Mouse (Mus musculus) c-Kit-negative CD71-positive TER-119-positive erythroid progenitor cells, embryonic 14.5 days (primary cell): ENCODE results near the gene Ntrk3.

ENCODE experiments used
- DNase-seq: peaks from one replicate; pipeline ENCODE4 v3.0.0-alpha.2; 2013; ENCODE audit warnings: low read depth, low spot score

The Ntrk3 gene

DNA sequence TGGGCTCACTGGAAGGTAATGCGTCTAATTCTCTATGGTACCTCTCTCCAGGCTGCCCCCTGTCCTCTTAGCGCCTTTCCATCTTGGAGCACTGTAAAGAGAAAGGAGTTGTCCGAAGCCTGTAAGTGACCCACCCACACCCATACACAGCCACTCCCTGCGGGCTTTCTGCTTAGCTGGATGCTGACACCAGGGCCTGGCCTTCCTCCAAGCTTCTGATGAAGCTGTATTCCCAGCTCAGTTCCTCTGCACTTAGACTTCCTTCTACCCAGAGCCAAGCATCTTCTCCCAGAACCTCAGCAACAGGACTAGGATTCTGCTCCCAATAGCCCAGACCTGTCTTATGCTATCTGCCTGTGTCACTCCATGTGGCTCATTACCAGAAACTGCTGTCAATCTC is 114.1 kb downstream of the Ntrk3 start:
- no peak for DNase-seq

DNA sequence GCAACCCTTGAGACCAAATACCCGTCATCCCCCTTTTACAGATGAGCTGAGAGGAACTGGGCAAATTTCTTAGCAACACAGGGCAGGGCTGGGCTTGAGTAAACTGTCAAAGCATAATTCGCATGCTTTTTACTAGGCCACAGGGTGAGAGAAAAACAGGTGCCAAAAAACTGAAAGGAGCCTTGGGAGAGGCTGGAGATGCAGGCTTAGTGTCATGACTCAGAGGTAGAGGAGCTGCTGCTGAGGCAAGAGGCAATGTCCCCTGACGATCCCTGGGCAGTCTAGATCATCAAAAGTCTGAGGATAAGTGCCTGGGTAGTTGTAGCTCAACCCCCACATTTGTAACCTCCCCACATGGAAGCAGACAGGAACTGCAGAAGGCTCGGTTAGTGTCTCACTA is 116.7 kb downstream of the Ntrk3 start:
- no peak for DNase-seq

GRCm38 (mm10) chr7:78619818-78620577 is 117.8 kb downstream of the Ntrk3 start:
- DNase-seq = no peak

GRCm38 (mm10) chr7:78605538-78606130 is 132.2 kb downstream of the Ntrk3 start:
- DNase-seq = no peak

GRCm38 (mm10) chr7:78603922-78604321 is 133.9 kb downstream of the Ntrk3 start:
- DNase-seq = no peak

DNA sequence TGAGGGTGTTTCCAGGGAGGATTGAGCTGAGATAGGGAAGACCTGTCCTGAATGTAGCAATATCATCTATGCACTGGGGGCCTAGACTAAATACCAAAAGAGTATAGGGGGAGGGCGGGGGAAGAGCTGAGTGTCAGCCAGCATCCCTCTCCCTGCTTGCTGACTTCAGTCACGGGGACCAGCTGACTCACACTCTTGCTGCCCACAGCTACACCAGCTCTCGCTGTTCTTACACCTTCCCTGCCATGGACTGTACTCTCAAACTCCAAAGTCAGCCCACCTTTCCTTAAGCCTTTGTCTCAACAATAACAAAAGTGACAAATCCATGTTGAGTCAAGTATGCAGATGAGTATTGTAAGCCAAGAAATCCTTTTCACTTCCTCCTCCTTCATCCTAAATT is 136.0 kb downstream of the Ntrk3 start:
- no peak for DNase-seq

- DNase-seq = no peak
Observed at GRCm38 (mm10) chr7:78600886-78601285, 136.9 kb downstream of the Ntrk3 start.

DNA sequence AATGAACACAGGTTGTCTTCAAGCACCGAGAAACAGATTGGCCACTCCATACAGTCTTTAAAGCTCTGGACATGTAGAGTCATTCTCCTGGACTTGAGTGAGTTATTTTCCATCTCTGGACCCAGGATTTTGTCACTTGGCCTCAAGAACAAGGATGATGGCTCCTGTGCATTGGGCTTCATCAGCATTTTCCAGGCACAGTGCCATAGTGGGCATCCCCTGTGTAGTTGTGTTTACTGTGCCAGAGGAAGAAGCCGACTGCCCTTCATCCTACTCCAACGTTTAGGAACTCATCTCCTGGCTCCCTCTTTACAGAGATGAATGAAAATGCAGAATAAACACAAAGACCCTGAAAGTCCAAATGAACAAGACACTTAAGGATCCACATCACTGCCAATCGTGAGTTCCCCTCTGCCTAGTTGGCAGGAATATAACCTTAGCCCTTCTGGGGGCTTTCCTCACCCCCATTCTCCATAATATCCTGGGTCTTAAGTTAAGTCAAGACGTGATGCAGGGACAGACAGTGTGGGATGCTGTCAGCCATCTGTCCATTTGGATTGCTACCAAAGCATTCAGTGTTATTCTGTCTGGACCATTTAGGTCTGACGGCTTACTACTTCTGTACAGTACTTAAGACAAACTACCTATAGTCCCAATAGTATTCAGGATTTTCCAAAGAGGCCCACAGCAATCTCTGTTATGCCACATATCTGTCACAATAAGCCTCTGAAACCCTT is 137.7 kb downstream of the Ntrk3 start:
- DNase-seq = no peak

DNA sequence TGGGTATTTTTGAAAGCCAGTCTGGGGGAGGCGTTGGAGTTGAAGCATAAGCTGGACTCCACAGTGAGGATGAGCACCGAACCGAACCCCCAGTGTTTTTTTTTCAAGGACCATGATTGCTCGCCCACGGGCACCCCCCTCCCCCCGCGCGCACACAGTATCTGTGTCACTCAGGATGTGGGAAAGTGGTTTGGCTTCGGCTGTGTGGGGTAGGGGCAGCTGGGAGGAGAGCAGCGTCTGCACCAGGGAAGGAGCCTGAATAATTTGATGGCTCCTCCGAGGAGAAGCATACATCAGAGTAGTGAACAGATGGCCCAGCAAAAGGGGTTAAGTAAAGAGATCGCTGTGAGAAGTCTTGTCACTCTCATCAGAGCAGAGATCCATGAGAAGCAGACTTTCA is 139.7 kb downstream of the Ntrk3 start:
- DNase-seq = no peak

- no peak for DNase-seq
Observed at GRCm38 (mm10) chr7:78597251-78598129, 140.3 kb downstream of the Ntrk3 start.

DNA sequence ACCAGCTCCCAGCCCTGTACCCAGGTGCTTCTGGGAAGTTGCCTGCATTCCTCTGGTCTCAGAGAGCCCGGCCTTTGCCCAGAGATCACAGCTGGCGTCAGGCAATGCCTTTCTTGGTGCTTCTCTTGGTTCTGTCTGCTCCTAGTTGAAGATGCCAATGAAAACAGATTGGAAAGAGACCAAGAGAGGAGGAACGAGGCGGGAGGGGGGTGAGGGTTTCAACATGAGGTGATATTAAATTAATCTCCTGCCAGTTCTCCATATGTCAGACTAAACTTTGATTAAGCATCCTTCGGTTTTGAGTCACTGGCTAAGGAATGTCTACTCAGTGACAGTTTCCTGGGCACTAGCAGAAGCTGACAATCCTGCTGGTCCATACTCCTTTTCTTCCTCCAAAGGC is 141.3 kb downstream of the Ntrk3 start:
- DNase-seq = no peak

DNA sequence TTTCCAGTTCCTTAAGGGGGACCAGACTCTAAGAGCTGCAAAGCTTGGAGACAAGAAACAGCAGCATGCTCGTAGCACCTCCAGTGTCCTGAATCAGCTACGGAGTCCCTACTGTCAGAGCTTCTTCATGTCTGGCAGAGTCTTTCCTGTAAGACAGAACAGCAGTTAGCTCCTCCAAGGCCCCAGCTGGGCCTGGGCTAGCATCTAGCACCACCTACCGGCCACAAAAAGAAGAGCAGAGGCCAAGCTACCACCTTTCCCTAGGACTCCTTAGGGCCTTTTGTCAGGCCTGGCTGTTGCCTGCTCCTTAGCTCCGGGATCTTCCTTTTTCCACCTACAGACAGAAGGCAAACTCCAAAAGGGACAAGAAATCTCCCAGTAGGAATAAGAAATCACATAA is 141.9 kb downstream of the Ntrk3 start:
- no peak for DNase-seq

- no peak for DNase-seq
Observed at GRCm38 (mm10) chr7:78592948-78593347, 144.9 kb downstream of the Ntrk3 start.

DNA sequence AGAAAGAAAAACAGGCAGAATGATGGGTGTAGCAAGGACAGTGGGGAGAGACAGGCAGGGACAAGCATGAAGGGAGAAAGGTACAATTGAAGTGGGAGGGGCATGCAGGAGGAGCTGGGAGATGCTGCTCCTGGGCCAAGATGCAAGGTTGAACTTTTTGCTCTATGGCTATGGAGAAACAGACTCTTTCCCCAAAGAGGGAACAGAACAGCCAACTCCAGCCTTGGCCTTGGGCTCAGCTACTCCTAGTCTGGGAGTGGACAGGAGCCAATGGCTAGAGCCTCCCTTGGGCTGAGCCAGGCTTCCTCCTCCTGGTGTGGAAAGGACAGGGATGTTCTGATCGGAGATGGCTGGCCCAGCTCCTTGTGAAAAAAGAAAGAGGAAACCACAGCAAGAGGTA is 145.6 kb downstream of the Ntrk3 start:
- DNase-seq = no peak

- no peak for DNase-seq
Observed at GRCm38 (mm10) chr7:78589766-78590165, 148.0 kb downstream of the Ntrk3 start.

DNA sequence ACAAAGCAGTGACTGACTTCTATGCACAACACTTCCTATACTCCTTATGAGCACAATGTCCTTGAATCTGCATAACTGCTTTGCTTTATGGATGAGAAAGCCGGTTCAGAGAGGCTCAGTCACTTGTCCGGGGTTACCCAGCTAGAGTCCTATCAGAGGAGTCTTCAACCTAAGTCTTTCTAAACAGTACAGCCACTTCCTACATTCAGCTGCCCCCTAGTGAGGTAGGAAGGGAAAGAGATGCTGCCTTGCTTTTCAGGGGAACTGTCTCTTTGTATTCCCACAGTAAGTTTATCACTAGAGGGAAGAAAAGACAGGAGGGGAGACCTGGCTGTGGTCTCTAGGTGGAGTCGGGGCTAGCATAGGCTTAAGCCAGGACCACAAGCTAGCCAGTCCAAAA is 151.0 kb downstream of the Ntrk3 start:
- DNase-seq = no peak

GRCm38 (mm10) chr7:78585960-78586359 is 151.9 kb downstream of the Ntrk3 start:
- no peak for DNase-seq

GRCm38 (mm10) chr7:78584936-78585335 is 152.9 kb downstream of the Ntrk3 start:
- no peak for DNase-seq

DNA sequence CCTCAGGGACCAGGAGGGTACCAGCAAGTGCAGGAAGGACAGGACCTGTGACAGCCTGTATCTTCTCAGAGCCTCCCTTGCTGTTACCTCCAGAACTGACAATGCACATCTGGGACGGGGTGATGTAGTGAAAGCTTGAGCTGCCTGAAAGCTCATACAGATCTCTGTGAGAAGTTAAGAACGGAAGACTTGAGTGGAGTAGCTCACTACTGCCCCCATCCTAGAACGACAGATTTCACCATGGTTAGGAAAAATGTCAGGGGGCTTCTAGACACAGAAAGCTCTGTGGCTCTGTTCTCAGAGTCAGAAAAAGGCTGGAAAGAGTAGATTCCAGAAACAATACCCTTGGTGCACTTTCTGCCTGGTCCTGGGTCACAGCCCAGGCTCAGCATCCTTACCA is 153.3 kb downstream of the Ntrk3 start:
- no peak for DNase-seq

DNA sequence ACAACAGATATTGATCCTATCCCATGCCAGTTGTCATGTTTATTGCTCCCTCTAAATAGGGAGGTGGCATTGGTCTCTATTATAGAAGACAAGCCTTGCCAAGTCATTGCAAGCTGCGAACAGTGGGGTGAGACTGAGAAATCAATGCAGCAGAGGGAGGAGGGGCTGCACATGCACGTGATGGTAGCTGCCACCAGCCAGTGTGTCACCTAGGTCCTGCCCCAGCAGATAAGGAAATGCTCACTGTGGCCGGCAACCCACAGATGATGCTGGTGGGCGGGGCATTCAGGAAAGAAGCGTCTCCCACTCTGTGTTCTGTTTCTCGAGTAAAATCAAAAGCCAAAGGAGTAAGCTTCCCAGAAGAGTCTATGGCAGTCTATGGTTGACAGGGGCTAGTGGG is 154.1 kb downstream of the Ntrk3 start:
- no peak for DNase-seq

DNA sequence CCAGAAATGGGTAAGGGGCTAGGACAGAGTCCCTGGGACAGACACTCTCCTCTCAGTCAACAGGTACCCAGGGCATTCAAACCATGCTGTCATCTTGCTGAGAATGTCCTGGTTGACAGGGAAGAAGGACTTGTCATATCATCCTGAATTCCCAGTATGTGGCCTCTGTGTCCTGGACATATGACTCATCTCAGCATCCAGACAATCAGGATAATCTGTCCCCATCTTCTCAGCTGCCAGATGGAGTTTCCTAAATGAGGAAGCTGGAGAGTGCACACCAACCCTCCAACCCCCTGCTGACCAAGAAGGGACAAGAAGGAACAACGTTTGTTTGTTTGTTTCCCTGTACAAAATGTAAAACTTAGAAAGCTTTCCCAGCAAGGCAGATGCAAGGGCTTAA is 156.5 kb downstream of the Ntrk3 start:
- DNase-seq = no peak
